Mouse (Mus musculus) inflammation-experienced regulatory T-cells (primary cell): ENCODE results near the gene Ddx47. TPM values are rescaled to one million over a fixed set of nuclear protein-coding genes. Genes with fewer than 3 reads are reported as not detected.

Experiments used
- polyA plus RNA-seq, 2 experiments: library from polyadenylated mRNA; unstranded; fragments of 100-300 nt; shearing (Covaris generic); gene quantifications; one replicate each; pipeline ENCODE4 v1.2.1; 2017

Gene Ddx47
- 100 to 1,000 TPM; 132 to 156 TPM for polyA plus RNA-seq

DNA sequence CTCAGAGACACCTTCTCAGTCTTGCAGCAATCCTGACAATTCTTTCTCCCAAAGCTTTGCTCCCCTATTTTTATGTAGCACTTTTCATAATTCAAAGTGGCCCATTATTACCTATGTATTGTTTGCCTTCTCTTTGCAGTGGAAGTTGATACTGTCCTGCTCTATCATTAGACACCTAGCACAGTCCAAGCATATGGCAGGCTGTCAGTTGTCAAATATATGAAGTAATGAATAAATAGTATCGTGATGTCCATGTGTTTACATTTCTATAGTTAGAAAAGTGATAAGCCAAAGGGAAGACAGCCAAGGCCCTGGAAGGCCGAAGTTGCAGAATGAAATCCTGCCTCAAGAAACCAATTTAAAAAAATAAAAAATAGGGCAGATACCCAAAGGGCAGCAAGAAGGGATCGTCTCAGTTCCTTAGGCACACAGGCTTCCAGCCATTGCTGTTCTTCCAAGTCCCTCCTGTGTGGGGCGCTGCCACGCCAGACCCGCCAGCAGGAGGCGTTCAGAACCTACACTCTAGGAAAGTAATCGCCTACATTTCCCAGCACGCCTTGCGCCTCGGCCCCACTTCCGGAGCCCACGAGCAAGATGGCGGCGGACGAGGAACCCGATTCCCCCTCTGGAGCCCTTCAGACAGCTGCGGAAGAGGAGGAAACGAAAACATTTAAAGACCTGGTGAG is at the start of gene Ddx47:
Gene Ddx47, plus strand, starts transcription at position 565 of the 686 bp plus-strand sequence.

DNA sequence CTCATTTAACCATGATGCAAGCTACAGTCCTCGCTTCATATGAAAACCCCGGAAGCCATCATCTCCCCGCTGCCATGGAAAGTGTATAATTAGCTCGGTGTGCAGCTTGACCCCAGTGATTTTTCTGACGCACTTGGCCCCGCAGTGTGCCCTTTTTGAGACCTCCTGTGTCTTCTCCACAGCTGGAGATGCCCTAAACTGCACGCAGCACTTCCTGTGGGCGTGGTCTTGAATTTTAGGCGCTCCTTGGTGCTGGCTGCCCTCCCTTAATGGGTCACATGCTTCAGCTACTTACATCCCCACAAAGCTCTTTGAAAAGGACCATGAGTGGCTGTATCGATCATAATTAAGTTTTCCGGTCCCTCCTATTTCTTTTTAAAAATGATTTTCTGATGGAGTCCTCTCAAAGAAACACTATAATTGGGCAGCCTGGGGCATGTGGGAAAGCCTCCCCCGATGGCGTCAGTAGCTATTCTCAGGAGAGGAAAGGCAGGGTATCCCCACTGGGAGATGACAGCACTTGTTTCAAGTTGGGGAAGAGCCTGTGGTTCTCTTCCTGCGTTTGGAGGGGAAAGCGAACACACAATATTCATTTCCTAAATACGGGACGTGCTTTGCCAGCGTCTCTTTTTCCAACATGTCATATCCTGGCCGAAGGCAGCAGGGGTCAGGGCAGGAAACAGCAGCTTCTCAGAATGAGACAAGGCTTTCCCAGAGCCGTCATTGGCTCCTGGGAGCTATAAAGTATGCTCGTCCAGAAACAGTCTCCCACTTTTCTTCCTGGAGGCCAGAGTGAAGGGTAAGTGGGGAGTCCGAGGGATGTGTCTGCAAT is 30.0 kb upstream of the Ddx47 start, which contains the start of gene Apold1:
Gene Apold1, plus strand, starts transcription at position 488 of the 832 bp plus-strand sequence.

DNA sequence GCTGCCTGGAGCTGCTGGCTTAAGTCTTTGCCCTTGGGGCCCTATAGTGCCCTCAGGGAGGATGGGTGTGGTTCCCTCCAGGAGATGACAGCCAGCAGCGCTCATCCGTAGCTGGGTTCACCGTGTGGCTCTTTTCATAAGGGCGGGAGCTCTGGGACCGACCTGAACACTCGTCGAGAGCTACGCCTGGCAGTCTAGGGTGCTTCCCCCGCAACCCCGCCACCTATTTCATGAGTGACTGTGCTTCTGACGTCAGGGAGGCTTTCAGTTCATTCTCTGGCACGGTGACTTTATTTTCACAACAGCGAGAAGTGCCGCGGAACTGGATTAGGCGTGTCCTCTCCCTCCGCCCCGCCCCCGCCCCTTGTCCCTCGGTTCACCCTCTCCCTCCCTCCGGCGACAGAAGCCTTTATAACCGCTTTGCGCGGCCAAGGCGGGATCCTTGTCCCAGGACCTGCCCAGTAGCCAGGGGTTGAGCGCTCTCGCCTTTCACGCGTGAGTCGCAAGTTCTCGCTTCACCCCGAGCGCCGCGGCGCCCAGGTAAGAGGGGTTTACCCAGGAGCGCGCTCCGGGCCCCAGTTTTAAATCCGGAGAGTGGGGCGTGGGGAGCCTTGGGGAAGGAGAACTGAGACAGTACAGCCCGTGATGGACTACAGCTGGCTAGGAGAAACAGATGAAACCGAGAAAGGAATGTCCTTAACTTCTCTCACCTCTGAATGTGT is 54.0 kb downstream of the Ddx47 start, which contains the start of gene Gprc5a:
Gene Gprc5a, plus strand, starts transcription at position 416 of the 722 bp plus-strand sequence.

Other genes with a start within 250 kb of the Ddx47 start
- 1 to 10 TPM; 1.8 TPM for gene Dusp16, start 219.0 kb upstream of the Ddx47 start, polyA plus RNA-seq
- 10 to 100 TPM; 25.1 to 42.2 TPM for gene Crebl2, start 181.5 kb upstream of the Ddx47 start, polyA plus RNA-seq
- 1 to 10 TPM; 8.2 to 8.6 TPM for gene Gpr19, start 113.0 kb upstream of the Ddx47 start, polyA plus RNA-seq
- 10 to 100 TPM; 21.2 to 31.8 TPM for gene Cdkn1b, start 91.2 kb upstream of the Ddx47 start, polyA plus RNA-seq
- gene Apold1, start 29.9 kb upstream of the Ddx47 start, polyA plus RNA-seq: under 1 TPM in 1 of 2 experiments, not detected in 1; 0.63 TPM
- under 1 TPM in 1 of 2 experiments, not detected in 1; 0.19 TPM for gene Gprc5a, start 54.0 kb downstream of the Ddx47 start, polyA plus RNA-seq
- not detected for gene Gprc5d, start 106.7 kb downstream of the Ddx47 start, polyA plus RNA-seq
- 10 to 100 TPM; 15.3 to 18.5 TPM for gene Fam234b, start 186.4 kb downstream of the Ddx47 start, polyA plus RNA-seq
- gene Hebp1, start 186.4 kb downstream of the Ddx47 start, polyA plus RNA-seq: not detected
- not detected for gene Gsg1, start 242.7 kb downstream of the Ddx47 start, polyA plus RNA-seq